Mouse (Mus musculus) lung, embryonic 16.5 days (tissue): ENCODE measurements around the gene Asxl2. TPM values are rescaled to one million over a fixed set of nuclear protein-coding genes. Genes with fewer than 3 reads are reported as not detected.

Source experiments
- ATAC-seq: fragments of 200-750 bp; cut with Nextera tagmentation; 2 replicates; pipeline ENCODE4 v1.8.0; 2017; ENCODE audit warnings: low read depth, mild to moderate bottlenecking, moderate library complexity
- H3K27ac ChIP-seq: fragments of 300-500 bp; sonication (generic); 2 replicates; pipeline ENCODE4 v1.5.1; 2014; ENCODE audit warnings: mild to moderate bottlenecking, control low read depth, low read length
- H3K27me3 ChIP-seq: fragments of 300-500 bp; sonication (generic); 2 replicates; pipeline ENCODE4 v1.6.1; 2014; ENCODE audit warnings: low read depth, low read length, mixed read lengths; ENCODE audit not compliant: control insufficient read depth, insufficient read depth
- H3K36me3 ChIP-seq: fragments of 300-500 bp; sonication (generic); 2 replicates; pipeline ENCODE4 v1.6.1; 2014; ENCODE audit warnings: low read length; ENCODE audit not compliant: control insufficient read depth, insufficient read depth
- H3K4me1 ChIP-seq: fragments of 300-500 bp; sonication (generic); replicated peaks from 2 replicates; pipeline ENCODE4 v1.6.1; 2014; ENCODE audit warnings: low read length, mixed read lengths; ENCODE audit not compliant: control insufficient read depth, insufficient read depth
- H3K4me2 ChIP-seq: fragments of 300-500 bp; sonication (generic); 2 replicates; pipeline ENCODE4 v1.6.1; 2014; ENCODE audit warnings: low read depth, low read length, control low read depth
- H3K4me3 ChIP-seq: fragments of 300-500 bp; sonication (generic); 2 replicates; pipeline ENCODE4 v1.5.1; 2014; ENCODE audit warnings: mild to moderate bottlenecking, low read length, control low read depth
- H3K9ac ChIP-seq: fragments of 300-500 bp; sonication (generic); 2 replicates; pipeline ENCODE4 v1.6.1; 2014; ENCODE audit warnings: low read length, control low read depth
- H3K9me3 ChIP-seq: fragments of 300-500 bp; sonication (generic); 2 replicates; pipeline ENCODE4 v1.6.1; 2016; ENCODE audit warnings: low read length; ENCODE audit not compliant: control insufficient read depth
- WGBS: fragments of 180-500 bp; shearing (Covaris S2); extraction: QIAGEN DNeasy Blood & Tissue Kit; methylation state at CpG from one replicate; pipeline ENCODE4 v1.1.7; 2014; 5-methylcytosine and 5-hydroxymethylcytosine counted together
- polyA plus RNA-seq: library from polyadenylated mRNA; unstranded; fragments of >200 nt; fragmentation: Nextera tagmentation; extraction: Ambion mirVana; gene quantifications from 2 replicates; pipeline ENCODE4 v1.2.1, GENCODE M21; 2015

Gene Asxl2
- polyA plus RNA-seq = 17.3 and 19.4 TPM in 2 replicates

DNA sequence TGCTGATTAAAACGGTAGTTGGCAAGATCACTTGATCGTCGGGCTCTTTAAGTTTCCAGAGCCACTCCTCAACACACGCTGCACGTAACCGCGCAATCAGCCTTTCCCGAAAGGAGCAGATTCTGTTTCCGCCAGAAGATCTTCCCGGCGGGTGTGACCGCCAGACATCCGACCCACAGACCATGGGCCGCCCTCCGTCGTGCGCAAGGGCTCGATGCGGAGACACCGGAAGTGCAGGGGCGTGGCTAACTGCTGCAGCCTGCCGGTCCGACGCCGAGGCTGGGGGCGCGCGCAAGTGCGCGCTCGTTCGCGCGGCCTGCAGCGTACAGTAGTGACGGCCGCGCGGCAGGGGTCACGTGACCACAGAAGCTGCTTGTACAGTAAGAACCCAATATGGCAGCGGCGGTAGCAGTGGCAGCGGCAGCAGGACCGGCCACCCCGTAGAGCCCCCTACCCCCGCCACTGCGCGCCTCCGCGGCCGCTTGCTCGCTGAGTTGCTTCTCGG lies at the start of gene Asxl2:
Gene Asxl2 (plus strand): TSS at position 328 of the 505 bp plus-strand sequence.
- peak; percentile 96 for ATAC-seq
- H3K4me3 ChIP-seq = peak within 1 kb of the TSS; percentile 99
- no peaks in the 10 kb centered on the region for H3K9me3 ChIP-seq
- H3K9ac ChIP-seq = peak within 1 kb of the TSS; percentile 97
- no peaks in the 10 kb centered on the region for H3K27me3 ChIP-seq
- under 1% methylated on average over 53 of the region's 53 CpGs for WGBS
- H3K4me2 ChIP-seq = peak within 1 kb of the TSS; percentile 65
- peaks cover 14% of the 10 kb centered on the region for H3K4me1 ChIP-seq
- H3K36me3 ChIP-seq = peaks cover 2% of the 10 kb centered on the region; the same call in 1 of the 2 replicates
- H3K27ac ChIP-seq = peak within 1 kb of the TSS; percentile 98

DNA sequence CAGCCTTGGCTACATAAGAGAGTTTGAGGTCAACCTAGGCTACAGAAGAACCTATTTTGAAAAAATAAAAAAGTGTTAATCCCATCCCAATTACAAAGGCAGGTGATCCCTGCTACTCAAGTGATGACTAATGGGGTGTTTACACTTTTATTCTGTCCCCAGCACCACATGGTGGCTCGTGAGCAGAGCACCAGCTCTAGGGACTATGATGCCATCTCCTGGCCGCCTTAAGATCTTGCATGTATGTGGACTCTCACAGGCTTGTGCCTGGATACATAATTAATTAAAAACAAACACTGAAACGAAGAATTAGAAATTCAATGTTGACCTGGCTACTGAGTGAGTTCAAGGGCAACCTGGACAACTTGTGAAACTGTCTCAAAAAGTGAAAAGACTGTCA lies 49.5 kb upstream of the Asxl2 start:
- Histone ChIP-seq H3K9ac (no peak overlapping the region), H3K4me1 (peaks cover 5% of the 10 kb centered on the region; the same call in 1 of the 2 replicates), H3K27ac (no peak overlapping the region), H3K4me3 (no peak overlapping the region), H3K4me2 (no peak overlapping the region), H3K27me3 (no peaks in the 10 kb centered on the region), H3K36me3 (peaks cover 3% of the 10 kb centered on the region; the same call in 1 of the 2 replicates), H3K9me3 (no peaks in the 10 kb centered on the region)
- WGBS = 28% methylated on average over 3 of the region's 3 CpGs
- ATAC-seq = no peak

DNA sequence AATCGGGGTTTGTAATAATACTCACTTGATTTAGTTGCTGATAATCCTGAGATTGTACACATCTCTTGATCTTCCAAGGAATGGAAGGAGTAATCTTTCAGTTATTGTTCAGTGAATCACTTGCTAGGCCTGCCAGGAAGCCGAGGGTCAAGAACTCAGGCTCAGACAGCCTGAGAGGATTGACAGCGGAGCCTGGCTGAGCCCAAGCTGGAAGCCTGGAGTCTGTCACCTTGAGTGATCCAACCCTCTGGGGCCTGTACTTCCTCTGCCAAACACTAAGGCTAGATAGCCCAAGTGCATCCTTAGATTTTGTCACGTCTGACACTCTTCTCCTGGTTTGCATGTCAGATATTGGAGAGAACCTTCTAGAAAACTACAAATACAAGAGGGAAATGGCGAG lies 48.9 kb upstream of the Asxl2 start:
- ATAC-seq = no peak
- 76% methylated on average over 5 of the region's 5 CpGs for WGBS

GRCm38 (mm10) chr12:3384860-3385259 lies 41.8 kb upstream of the Asxl2 start:
- Histone ChIP-seq H3K27ac (no peak overlapping the region), H3K4me2 (no peak overlapping the region), H3K9me3 (no peaks in the 10 kb centered on the region), H3K4me3 (no peak overlapping the region), H3K4me1 (no peaks in the 10 kb centered on the region), H3K27me3 (no peaks in the 10 kb centered on the region), H3K36me3 (peaks cover 5% of the 10 kb centered on the region), H3K9ac (no peak overlapping the region)
- ATAC-seq = no peak
- 55% methylated on average over 1 of the region's 1 CpGs for WGBS

More for the DNA sequence above, 48.9 kb upstream of the Asxl2 start:
- no peak overlapping the region for H3K27ac ChIP-seq
- H3K4me3 ChIP-seq = no peak overlapping the region
- H3K36me3 ChIP-seq = peaks cover 3% of the 10 kb centered on the region; the same call in 1 of the 2 replicates
- H3K27me3 ChIP-seq = no peaks in the 10 kb centered on the region
- H3K4me1 ChIP-seq = peaks cover 5% of the 10 kb centered on the region; the same call in 1 of the 2 replicates
- H3K9me3 ChIP-seq = no peaks in the 10 kb centered on the region
- no peak overlapping the region for H3K9ac ChIP-seq
- H3K4me2 ChIP-seq = no peak overlapping the region

DNA sequence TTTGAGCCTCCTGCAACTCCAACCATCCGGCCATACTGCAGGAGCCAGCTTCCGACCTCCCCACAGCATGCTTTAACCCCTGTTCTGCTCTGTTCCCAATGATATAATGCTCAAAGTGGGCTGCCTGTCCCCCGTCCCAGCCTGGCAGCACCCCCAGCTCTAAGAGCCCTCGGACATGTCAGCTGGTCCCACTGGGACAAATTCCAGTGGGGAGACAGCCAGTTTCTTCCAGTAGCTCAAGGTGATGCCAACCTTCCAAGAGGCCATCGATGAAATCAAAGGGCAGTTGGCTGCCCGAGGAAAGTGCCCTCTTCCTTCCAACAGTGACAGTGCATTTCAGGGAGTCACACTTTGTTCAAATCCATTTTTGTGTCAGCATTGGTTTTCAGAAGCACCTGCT lies 41.4 kb upstream of the Asxl2 start:
- Histone ChIP-seq H3K36me3 (peaks cover 5% of the 10 kb centered on the region), H3K4me2 (no peak overlapping the region), H3K4me3 (no peak overlapping the region), H3K4me1 (no peaks in the 10 kb centered on the region), H3K9me3 (no peaks in the 10 kb centered on the region), H3K27ac (no peak overlapping the region), H3K27me3 (no peaks in the 10 kb centered on the region), H3K9ac (no peak overlapping the region)
- 78% methylated on average over 6 of the region's 6 CpGs for WGBS
- no peak for ATAC-seq

DNA sequence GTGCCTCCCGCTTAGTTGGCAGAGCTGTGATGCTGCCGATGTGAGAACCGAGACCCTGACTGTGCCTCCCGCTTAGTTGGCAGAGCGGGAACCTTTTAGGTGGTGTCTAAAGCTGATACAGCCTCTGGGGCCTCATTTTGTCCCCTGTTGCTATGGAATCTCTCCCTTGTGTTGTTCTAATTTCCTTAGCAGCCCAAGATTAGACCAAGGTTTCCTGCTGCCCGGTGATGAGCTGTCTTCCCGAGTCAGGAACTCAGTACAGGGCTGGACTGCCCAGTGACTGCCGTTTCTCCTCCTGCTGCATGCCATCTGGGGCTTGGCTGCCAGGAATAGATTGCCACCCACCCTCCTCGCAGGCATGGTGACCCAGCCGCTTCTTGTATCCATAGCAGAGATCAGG lies 40.7 kb upstream of the Asxl2 start:
- no peaks in the 10 kb centered on the region for H3K9me3 ChIP-seq
- H3K4me3 ChIP-seq = no peak overlapping the region
- 75% methylated on average over 10 of the region's 10 CpGs for WGBS
- H3K9ac ChIP-seq = no peak overlapping the region
- ATAC-seq = no peak
- no peak overlapping the region for H3K27ac ChIP-seq
- H3K4me1 ChIP-seq = no peaks in the 10 kb centered on the region
- H3K4me2 ChIP-seq = no peak overlapping the region
- H3K27me3 ChIP-seq = no peaks in the 10 kb centered on the region
- H3K36me3 ChIP-seq = peaks cover 5% of the 10 kb centered on the region

- Histone ChIP-seq H3K9me3 (no peaks in the 10 kb centered on the region), H3K36me3 (peaks cover 5% of the 10 kb centered on the region), H3K4me1 (no peaks in the 10 kb centered on the region), H3K4me3 (no peak overlapping the region), H3K27me3 (no peaks in the 10 kb centered on the region), H3K27ac (no peak overlapping the region), H3K4me2 (no peak overlapping the region), H3K9ac (no peak overlapping the region)
- no peak for ATAC-seq
- WGBS = 91% methylated on average over 16 of the region's 16 CpGs
These were observed 38.8 kb upstream of the Asxl2 start for GRCm38 (mm10) chr12:3387891-3388290.

GRCm38 (mm10) chr12:3389394-3389793 lies 37.3 kb upstream of the Asxl2 start:
- Histone ChIP-seq H3K27me3 (no peaks in the 10 kb centered on the region), H3K27ac (no peak overlapping the region), H3K4me1 (no peaks in the 10 kb centered on the region), H3K4me2 (no peak overlapping the region), H3K9me3 (no peaks in the 10 kb centered on the region), H3K4me3 (no peak overlapping the region), H3K36me3 (peaks cover 5% of the 10 kb centered on the region), H3K9ac (no peak overlapping the region)
- ATAC-seq = no peak
- WGBS = 81% methylated on average over 12 of the region's 12 CpGs

- Histone ChIP-seq H3K27me3 (no peaks in the 10 kb centered on the region), H3K9me3 (no peaks in the 10 kb centered on the region), H3K27ac (no peak overlapping the region), H3K36me3 (peaks cover 5% of the 10 kb centered on the region), H3K4me2 (no peak overlapping the region), H3K4me1 (no peaks in the 10 kb centered on the region), H3K4me3 (no peak overlapping the region), H3K9ac (no peak overlapping the region)
- no peak for ATAC-seq
- 82% methylated on average over 2 of the region's 2 CpGs for WGBS
These were observed 36.6 kb upstream of the Asxl2 start for GRCm38 (mm10) chr12:3390071-3390470.
